Comparison of ENCODE assay signal across 10 mouse cellular contexts in the genomic region with DNA sequence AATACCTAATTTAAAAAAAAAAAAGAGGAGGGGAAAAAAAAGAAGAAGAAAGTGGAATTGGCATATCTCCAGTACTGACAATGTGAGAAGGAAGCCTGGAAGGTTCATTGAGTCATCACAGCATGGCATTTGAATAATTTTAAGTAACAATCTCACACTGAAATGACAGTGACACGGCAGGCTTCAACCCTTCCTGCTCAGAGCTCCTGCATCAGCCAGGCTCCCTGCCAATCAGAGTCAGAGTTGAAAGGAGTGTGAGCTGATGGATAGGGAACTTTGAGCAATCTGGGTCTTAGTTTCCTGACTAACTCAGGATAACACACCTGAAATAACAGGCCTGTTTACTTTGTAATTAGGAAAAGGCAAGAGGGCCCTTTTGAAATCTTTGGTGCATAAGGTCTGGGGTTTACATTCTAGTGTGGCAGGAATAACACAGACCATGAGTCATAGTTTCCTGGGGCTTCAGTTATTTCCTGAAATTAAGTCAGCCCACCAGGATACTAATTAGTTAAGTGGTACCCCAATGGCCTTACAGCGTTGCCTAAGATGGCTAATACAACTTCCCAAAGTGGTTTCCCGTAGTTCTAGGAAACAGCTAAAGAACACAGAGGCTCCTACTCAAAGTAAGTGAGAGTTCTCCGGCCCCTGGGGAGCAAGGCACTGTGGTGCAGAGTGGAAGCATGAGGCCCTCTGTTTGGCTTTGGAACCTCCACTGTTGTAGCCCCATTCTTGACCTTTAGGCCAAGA. TPM values are rescaled to one million over a fixed set of nuclear protein-coding genes. Genes with fewer than 3 reads are reported as not detected.
DNase-seq lines count a peak whose midpoint lies in the region; ATAC-seq and TF ChIP-seq lines count a peak whose summit lies in the region.
"Had no signal": no experiment of that assay in that cellular context is flagged by ENCODE, and none has a peak within 500 bp of the region (broad histone marks: within the 10 kb centered on the region; RNA-seq: fewer than 3 reads in every experiment).

No protein-coding gene starts in this region.

- no peak overlapping the region; a peak in 1 of 4 replicates for H3K27ac ChIP-seq in heart, embryonic 14.5 days (replicated peaks in 1 of 2; ENCODE audit: control insufficient read depth in 1 of 2, insufficient read depth in 1 of 2, low read depth in 2 of 2, low read length in 2 of 2)
- H3K27ac ChIP-seq in heart, adult 2 months = no peak overlapping the region
- H3K27ac ChIP-seq in forebrain, postnatal 0 days (ENCODE audit: low read depth, low read length) = no peak overlapping the region
- H3K27ac ChIP-seq: liver, embryonic 15.5 days had no signal

- TF ChIP-seq CTCF in heart, adult 2 months (IDR thresholded peaks at IDR 0.05) = no peak
- TF ChIP-seq CTCF in brain, embryonic 14.5 days (IDR thresholded peaks at IDR 0.05; ENCODE audit: borderline replicate concordance, extremely low read depth, insufficient read depth, insufficient read length) = no peak
- TF ChIP-seq CTCF in forebrain, postnatal 0 days (IDR thresholded peaks at IDR 0.05; ENCODE audit: low read depth) = no peak

- intact Hi-C loops in heart, adult 2 months (cut with DNase I) = no loop called here
- intact Hi-C loops in left cerebral cortex, postnatal 4 days (cut with DNase I) = no loop called here

- WGBS in heart, embryonic 14.5 days = 23% methylated on average over 4 of the region's 4 CpGs
- WGBS in heart, adult 2 months = 33% methylated on average over 4 of the region's 4 CpGs
- WGBS in forebrain, postnatal 0 days = 30% methylated on average over 4 of the region's 4 CpGs

- no peak for DNase-seq in heart, adult 2 months
- peak; percentile 58 for DNase-seq in brain, embryonic 14.5 days (ENCODE audit: low read depth)
- peak; percentile 56 for DNase-seq in forebrain, postnatal 0 days
- peak; percentile 32 for DNase-seq in lung, postnatal 10 days
- DNase-seq in left cerebral cortex, postnatal 4 days = no peak
- DNase-seq in thymus, postnatal 25 days = no peak

- peaks cover 4 to 9% of the 10 kb centered on the region in 2 experiments; a peak in 3 of 4 replicates for H3K4me1 ChIP-seq in heart, embryonic 14.5 days (ENCODE audit: control insufficient read depth in 2 of 2, insufficient read depth in 2 of 2, low read length in 2 of 2)
- no peaks in the 10 kb centered on the region for H3K4me1 ChIP-seq in heart, adult 2 months (ENCODE audit: control insufficient read depth, insufficient read depth, low read length)
- H3K4me1 ChIP-seq in forebrain, postnatal 0 days (ENCODE audit: insufficient read depth) = no peaks in the 10 kb centered on the region

- H3K27me3 ChIP-seq in heart, embryonic 14.5 days (ENCODE audit: control insufficient read depth, insufficient read depth, low read length) = no peaks in the 10 kb centered on the region
- H3K27me3 ChIP-seq in heart, adult 2 months (ENCODE audit: control insufficient read depth, insufficient read depth, low read length) = no peaks in the 10 kb centered on the region
- H3K27me3 ChIP-seq in forebrain, postnatal 0 days (ENCODE audit: insufficient read depth, low read length) = no peaks in the 10 kb centered on the region
- H3K27me3 ChIP-seq: liver, embryonic 15.5 days had no signal

- no peaks in the 10 kb centered on the region for H3K36me3 ChIP-seq in heart, embryonic 14.5 days (ENCODE audit: control insufficient read depth, insufficient read depth, low read length)
- H3K36me3 ChIP-seq in heart, adult 2 months (ENCODE audit: control insufficient read depth, insufficient read depth, low read length) = no peaks in the 10 kb centered on the region
- H3K36me3 ChIP-seq in forebrain, postnatal 0 days (ENCODE audit: insufficient read depth) = peaks cover 10% of the 10 kb centered on the region
- H3K36me3 ChIP-seq: liver, embryonic 15.5 days had no signal

- H3K79me2 ChIP-seq in heart, adult 2 months (replicated peaks; ENCODE audit: control insufficient read depth, insufficient read depth, low read length) = no peaks in the 10 kb centered on the region

- TF ChIP-seq EP300 in heart, adult 2 months (IDR thresholded peaks at IDR 0.05; ENCODE audit: insufficient read depth, low read depth, low read length) = no peak

- no peak overlapping the region for H3K4me3 ChIP-seq in heart, embryonic 14.5 days (ENCODE audit: control insufficient read depth in 1 of 2, insufficient read depth in 1 of 2, low read depth in 1 of 2, low read length in 2 of 2)
- H3K4me3 ChIP-seq in heart, adult 2 months = no peak overlapping the region
- no peak overlapping the region for H3K4me3 ChIP-seq in forebrain, postnatal 0 days (ENCODE audit: low read depth, low read length)
- H3K4me3 ChIP-seq: liver, embryonic 15.5 days had no signal

- H3K9me3 ChIP-seq in heart, embryonic 14.5 days (ENCODE audit: control insufficient read depth, low read length) = no peaks in the 10 kb centered on the region
- H3K9me3 ChIP-seq in forebrain, postnatal 0 days (ENCODE audit: low read length) = no peaks in the 10 kb centered on the region
- H3K9me3 ChIP-seq: liver, embryonic 15.5 days had no signal

- H3K9ac ChIP-seq in heart, embryonic 14.5 days (ENCODE audit: low read length) = no peak overlapping the region
- no peak overlapping the region for H3K9ac ChIP-seq in heart, adult 2 months (ENCODE audit: low read depth, low read length)
- H3K9ac ChIP-seq in forebrain, postnatal 0 days = no peak overlapping the region
- H3K9ac ChIP-seq: liver, embryonic 15.5 days had no signal

- TF ChIP-seq POLR2A in heart, adult 2 months (IDR thresholded peaks at IDR 0.05; ENCODE audit: insufficient read depth, low read depth, low read length) = no peak
- no peak for TF ChIP-seq POLR2A in brain, embryonic 14.5 days (IDR thresholded peaks at IDR 0.05; ENCODE audit: borderline replicate concordance, extremely low read depth, insufficient read depth, insufficient read length, poor library complexity, severe bottlenecking)

- ATAC-seq in heart, embryonic 14.5 days (ENCODE audit: insufficient number of reproducible peaks, insufficient read depth, low FRiP score, low read depth) = peak; percentile 31; the same call in 1 of the 2 replicates
- peak; percentile 84 for ATAC-seq in forebrain, postnatal 0 days
- no peak for ATAC-seq in megakaryocyte-erythroid progenitor cell, adult 5-6 weeks (replicated peaks; ENCODE audit: low FRiP score, low TSS enrichment, poor library complexity, severe bottlenecking)
- ATAC-seq: intestine, postnatal 0 days had no signal

- no peak overlapping the region for H3K4me2 ChIP-seq in heart, embryonic 14.5 days (ENCODE audit: low read length)
- H3K4me2 ChIP-seq in forebrain, postnatal 0 days (ENCODE audit: low read depth) = no peak overlapping the region
- H3K4me2 ChIP-seq: liver, embryonic 15.5 days had no signal

RNA-seq across cellular contexts. Expression of gene Arl5a, which starts 47.0 kb away (rescaled TPM):
- polyA plus RNA-seq in heart, embryonic 14.5 days (2014; fragmentation: Nextera tagmentation; extraction: Ambion mirVana) = 86.0 and 89.2 TPM in 2 replicates
- 10 to 100 TPM; 32.5 to 33.9 TPM for total RNA-seq in heart, adult 2 months (2021)
- 10.0 and 23.9 TPM in 2 replicates for polyA plus RNA-seq in heart, adult 2 months (2012; rRNA removed)
- 39.5 and 46.8 TPM in 2 replicates for polyA plus RNA-seq in brain, embryonic 14.5 days (2012; rRNA removed)
- total RNA-seq in forebrain, postnatal 0 days (2014; rRNA removed) = 75.6 and 87.0 TPM in 2 replicates
- 27.1 and 31.0 TPM in 2 replicates for polyA plus RNA-seq in forebrain, postnatal 0 days (2015; fragmentation: Nextera tagmentation; extraction: Ambion mirVana)
- total RNA-seq in megakaryocyte-erythroid progenitor cell, adult 5-6 weeks (2014; fragmentation: Nextera tagmentation) = 23.3 and 35.2 TPM in 2 replicates
- total RNA-seq in megakaryocyte-erythroid progenitor cell, adult 5-6 weeks (2017) = 38.5 and 40.3 TPM in 2 replicates
- total RNA-seq in left cerebral cortex, postnatal 4 days (2021) = 10 to 100 TPM; 70.8 to 75.0 TPM

Comparison
In these comparisons a context has a peak if more than half of its experiments do, and no peak if none do; other contexts are left out.
1. DNase-seq: peak in brain, embryonic 14.5 days (single experiment), forebrain, postnatal 0 days (single experiment) and lung, postnatal 10 days (single experiment); none in heart, adult 2 months (0 of 2), left cerebral cortex, postnatal 4 days (single experiment) and thymus, postnatal 25 days (single experiment).